ENCODE assay signal across 8 mouse cellular contexts in the genomic region with DNA sequence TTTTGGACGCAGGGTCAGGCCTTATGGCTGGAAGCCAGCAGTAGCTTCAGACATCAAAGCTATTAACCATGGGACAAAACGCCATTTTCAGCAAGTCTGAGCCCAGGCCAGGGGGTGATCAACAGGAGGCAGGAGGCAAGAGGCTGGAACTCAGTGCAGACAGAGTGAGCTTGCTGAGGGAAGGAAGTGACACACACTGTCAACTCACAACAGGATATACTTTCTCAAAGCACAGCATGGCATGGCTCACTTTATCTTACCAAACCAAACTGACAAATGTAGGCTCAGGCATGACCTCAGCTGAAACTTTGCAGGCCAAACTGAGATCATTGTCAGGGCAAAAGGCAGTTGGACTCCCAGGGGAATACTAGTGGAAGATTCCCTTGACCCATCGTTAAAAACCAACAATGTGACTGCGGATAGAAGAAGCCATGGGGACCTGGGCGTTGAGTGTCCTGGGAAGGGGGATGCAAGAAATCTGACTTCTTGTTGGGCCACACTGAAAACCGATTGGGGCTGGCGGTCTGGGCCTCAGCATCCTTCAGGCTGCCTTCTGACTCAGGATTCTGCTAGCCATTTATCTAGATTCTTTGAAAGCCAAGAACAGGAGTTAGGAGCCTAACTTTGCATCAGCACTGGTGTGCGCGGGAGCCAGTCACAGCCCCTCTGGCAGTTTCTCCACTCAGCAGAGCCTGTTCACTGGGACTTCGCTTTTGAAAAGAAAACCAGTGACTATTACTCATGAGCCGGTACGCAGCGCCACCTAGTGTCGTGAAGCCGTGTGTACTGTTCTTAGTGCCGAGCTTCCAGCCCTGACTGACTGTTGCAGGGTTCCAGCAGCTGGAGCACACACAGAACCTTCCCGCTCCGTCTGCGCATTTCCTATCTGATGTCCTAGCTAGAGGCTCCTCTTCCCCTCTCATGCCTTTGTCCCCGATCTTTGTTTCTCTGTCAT.
A peak's percentile ranks its signal among the peaks of the same experiment; 100 is the strongest.
DNase-seq lines count a peak whose midpoint lies in the region; ATAC-seq and TF ChIP-seq lines count a peak whose summit lies in the region.

No protein-coding gene starts in this region.

- peak; percentile 81 for ATAC-seq in megakaryocyte, adult 5-6 weeks (ENCODE audit: poor library complexity, severe bottlenecking)

- TF ChIP-seq POLR2A in cortical plate, adult 2 months (IDR thresholded peaks at IDR 0.05; ENCODE audit: extremely low read depth, insufficient read depth, low read length) = no peak

- peak; percentile 99 for TF ChIP-seq CTCF in cortical plate, adult 2 months (IDR thresholded peaks at IDR 0.05; ENCODE audit: extremely low read depth, insufficient read depth, low read length)

- H3K4me3 ChIP-seq in cortical plate, adult 2 months (ENCODE audit: insufficient read depth, low read length) = no peak overlapping the region

- H3K27ac ChIP-seq in cortical plate, adult 2 months (ENCODE audit: insufficient read depth, low read length) = no peak overlapping the region

- H3K4me1 ChIP-seq in cortical plate, adult 2 months (ENCODE audit: control insufficient read depth, insufficient read depth, low read length) = no peaks in the 10 kb centered on the region

- DNase-seq in adipocyte (ENCODE audit: low spot score) = peak; percentile 97
- DNase-seq in gastrocnemius, postnatal 10 days = peak; percentile 89
- peak; percentile 92 for DNase-seq in induced T-regulatory cell, adult 2 months (ENCODE audit: low read depth)
- peak; percentile 60 to 90 for DNase-seq in left cerebral cortex, adult 8-10 months (ENCODE audit: low spot score in 2 of 2)
- DNase-seq in right cerebral cortex, adult 18-20 months = peak; percentile 87
- DNase-seq in urinary bladder, adult 2 months (ENCODE audit: low spot score) = peak; percentile 70
